Mouse (Mus musculus) thymus, postnatal 0 days (tissue): ENCODE results near the gene Kif3a. TPM values are rescaled to one million over a fixed set of nuclear protein-coding genes. Genes with fewer than 3 reads are reported as not detected.

Source experiments
- DNase-seq: peaks from one replicate; pipeline ENCODE4 v3.0.0-alpha.2; 2015; ENCODE audit warnings: low spot score
- polyA plus RNA-seq: library from polyadenylated mRNA; unstranded; fragments of >200 nt; fragmentation: Nextera tagmentation; extraction: Ambion mirVana; gene quantifications from 2 replicates; pipeline ENCODE4 v1.2.1, GENCODE M21; 2015

The Kif3a gene
- polyA plus RNA-seq, 1 experiment from 2014 or later: 23.8 TPM

- DNase-seq: no peak
Measured at GRCm38 (mm10) chr11:53642744-53643279, 75.6 kb downstream of the Kif3a start.

GRCm38 (mm10) chr11:53644017-53644416, 76.8 kb downstream of the Kif3a start:
- no peak for DNase-seq

GRCm38 (mm10) chr11:53651441-53651840, 84.3 kb downstream of the Kif3a start:
- DNase-seq: no peak

Other genes starting within 250 kb of the Kif3a start
- 28.6 and 30.1 TPM in 2 replicates for gene Zcchc10, start 242.7 kb upstream of the Kif3a start, polyA plus RNA-seq
- gene Aff4, start 216.5 kb upstream of the Kif3a start, polyA plus RNA-seq: 27.1 and 36.1 TPM in 2 replicates
- gene Leap2, start 144.2 kb upstream of the Kif3a start, polyA plus RNA-seq: 0.29 TPM in 1 of 2 replicates, not detected in the other
- gene Uqcrq, start 136.5 kb upstream of the Kif3a start, polyA plus RNA-seq: 929 and 986 TPM in 2 replicates
- gene Gdf9, start 136.4 kb upstream of the Kif3a start, polyA plus RNA-seq: 0.36 and 1.1 TPM in 2 replicates
- gene Gm10447, start 110.3 kb upstream of the Kif3a start, polyA plus RNA-seq: not detected in 2 replicates
- 0.27 and 0.42 TPM in 2 replicates for gene Shroom1, start 110.2 kb upstream of the Kif3a start, polyA plus RNA-seq
- not detected in 2 replicates for gene Gm9837, start 96.9 kb upstream of the Kif3a start, polyA plus RNA-seq
- gene Gm9945, start 87.2 kb upstream of the Kif3a start, polyA plus RNA-seq: not detected in 2 replicates
- gene Sowaha, start 87.1 kb upstream of the Kif3a start, polyA plus RNA-seq: 0.05 and 0.15 TPM in 2 replicates
- 11.1 and 12.1 TPM in 2 replicates for gene Sept8, start 48.1 kb upstream of the Kif3a start, polyA plus RNA-seq
- 1.2 and 1.5 TPM in 2 replicates for gene Il4, start 51.3 kb downstream of the Kif3a start, polyA plus RNA-seq
- 1.0 and 1.3 TPM in 2 replicates for gene Il13, start 67.3 kb downstream of the Kif3a start, polyA plus RNA-seq
- 40.0 and 44.8 TPM in 2 replicates for gene Rad50, start 139.9 kb downstream of the Kif3a start, polyA plus RNA-seq
- 0.55 and 0.81 TPM in 2 replicates for gene Il5, start 153.4 kb downstream of the Kif3a start, polyA plus RNA-seq
- gene Irf1, start 202.6 kb downstream of the Kif3a start, polyA plus RNA-seq: 105 and 114 TPM in 2 replicates
- gene Gm17334, start 205.8 kb downstream of the Kif3a start, polyA plus RNA-seq: 0.94 and 1.2 TPM in 2 replicates